Mouse (Mus musculus): ENCODE results near the gene Wnt5b.

DNA sequence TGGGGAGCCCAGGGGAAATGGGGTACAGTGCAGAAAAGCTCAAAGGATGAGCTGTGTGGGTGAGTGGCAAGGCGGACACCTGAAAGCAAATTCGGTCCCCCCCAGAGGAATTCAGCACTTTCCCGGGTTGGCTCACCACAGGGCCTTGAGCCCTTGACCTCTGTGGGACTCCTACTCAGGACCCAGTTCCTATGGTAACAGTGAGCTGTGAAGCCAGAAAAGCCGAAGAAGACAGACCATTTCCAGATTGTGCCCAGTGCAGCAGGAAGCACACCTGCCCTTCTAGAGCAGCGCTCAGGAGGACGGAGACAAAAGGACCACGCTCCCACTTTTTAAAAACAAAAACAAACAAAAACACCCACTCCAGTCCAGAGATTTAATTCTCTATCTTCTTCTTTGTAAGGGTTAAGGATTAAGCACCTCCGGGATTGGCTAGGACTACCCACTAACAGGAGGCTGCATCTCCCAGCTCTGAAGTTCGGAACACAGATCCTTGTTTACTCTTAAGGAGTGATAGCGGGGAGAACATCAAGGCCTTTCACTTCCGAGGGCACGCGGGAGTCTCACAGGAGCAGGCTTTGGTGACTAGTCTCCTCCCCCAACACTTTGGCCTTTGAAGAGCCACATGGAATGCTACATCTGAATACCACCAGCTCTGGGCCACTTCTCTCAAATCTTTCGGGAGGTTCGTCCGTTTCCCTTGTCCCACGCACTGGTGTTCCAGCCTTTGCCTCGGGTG lies 95.7 kb downstream of the Wnt5b start:
- no peak for TF ChIP-seq CTCF (IDR thresholded peaks at IDR 0.05; ENCODE audit: control insufficient read depth, insufficient read depth, insufficient read length)
- no peak for TF ChIP-seq CEBPB (IDR thresholded peaks at IDR 0.05; ENCODE audit: low read depth)

Measured in C2C12 (cell line).